In genomic region chr9:99786864-99787263, GRCm38 (mm10) we compare ENCODE assay signal across 17 mouse cellular contexts.
DNase-seq lines count a peak whose midpoint lies in the region; ATAC-seq lines count a peak whose summit lies in the region.
"Had no signal": no experiment of that assay in that cellular context is flagged by ENCODE, and none has a peak within 500 bp of the region (broad histone marks: within the 10 kb centered on the region; RNA-seq: fewer than 3 reads in every experiment).

No protein-coding gene starts in this region.

- no peak for DNase-seq in urinary bladder, adult 18-20 months (ENCODE audit: low spot score in 2 of 2)
- DNase-seq in spleen, postnatal 10 days (ENCODE audit: low spot score in 2 of 2): no peak
- no peak for DNase-seq in thymus, postnatal 4 days
- DNase-seq: adrenal gland, adult 2 months; adrenal gland, postnatal 10 days; adrenal gland, postnatal 25 days; cerebellum, adult 11 months; cerebellum, adult 18-20 months; cerebellum, adult 8-10 months; cerebellum, adult 9-11 months; cerebellum, postnatal 14 days; cerebellum, postnatal 36 days had no signal

- peak; percentile 71 for ATAC-seq in common myeloid progenitor, adult 5-6 weeks (replicated peaks; ENCODE audit: low read depth, poor library complexity, severe bottlenecking)
- peak; percentile 92 for ATAC-seq in granulocyte monocyte progenitor cell, adult 5-6 weeks (replicated peaks; ENCODE audit: poor library complexity, severe bottlenecking)
- peak; percentile 52 for ATAC-seq in megakaryocyte, adult 5-6 weeks (ENCODE audit: poor library complexity, severe bottlenecking)
- ATAC-seq: forebrain, embryonic 13.5 days; forebrain, embryonic 15.5 days had no signal
